Mouse (Mus musculus) heart, postnatal 0 days (tissue): ENCODE results near the gene Sipa1l3.

Source experiments
- CTCF ChIP-seq: IDR thresholded peaks from 2 replicates; pipeline ENCODE4 v1.5.1; 2016; ENCODE audit warnings: antibody characterized with exemption, control low read depth, low read depth
- EP300 ChIP-seq: IDR thresholded peaks from 2 replicates; pipeline ENCODE4 v1.6.1; 2016; ENCODE audit warnings: antibody characterized with exemption, low read depth

DNA sequence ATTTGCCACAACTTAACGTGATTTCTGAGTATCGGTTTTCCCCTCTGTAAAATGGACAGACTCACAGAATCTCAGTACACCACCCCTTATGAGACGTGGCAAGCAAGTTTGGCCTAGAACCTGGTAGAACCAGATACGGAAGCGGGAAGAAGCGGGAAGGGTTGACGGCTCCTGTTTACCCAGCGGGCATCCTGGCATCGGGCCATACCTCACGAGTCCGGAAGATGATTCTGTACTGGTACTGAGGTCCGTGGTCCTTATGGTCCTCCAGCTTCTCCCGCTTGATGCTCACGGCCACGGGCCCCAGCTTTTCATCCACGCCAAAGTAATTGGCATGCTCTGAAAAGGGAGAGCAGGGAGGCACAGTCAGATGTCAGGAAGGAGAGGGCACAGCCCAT lies 121.5 kb downstream of the Sipa1l3 start:
- TF ChIP-seq CTCF (no peak), EP300 (no peak)
